Mouse (Mus musculus) MEL (cell line): Measurements from ENCODE around the gene Cd274. TPM values are rescaled to one million over a fixed set of nuclear protein-coding genes. Genes with fewer than 3 reads are reported as not detected.

Experiments
- DNase-seq: peaks from one replicate; pipeline ENCODE4 v3.0.0; 2011; ENCODE audit warnings: low read depth, low spot score
- H3K27ac ChIP-seq: 2 replicates; pipeline ENCODE4 v1.5.1; 2012; ENCODE audit warnings: low read depth, mild to moderate bottlenecking, control low read depth, low read length, moderate library complexity; ENCODE audit not compliant: control insufficient read depth
- H3K27me3 ChIP-seq, 2 experiments: fragments of 150-350 bp in 1 of 2; sonication (generic) in 1 of 2; 2 replicates each; pipeline ENCODE4 v1.6.1; 2012; ENCODE audit warnings: low read length in 2 of 2, mild to moderate bottlenecking in 2 of 2, improper control_type of control experiment in 1 of 2, moderate library complexity in 1 of 2; ENCODE audit not compliant: insufficient read depth in 2 of 2, control insufficient read depth in 1 of 2
- H3K36me3 ChIP-seq, 2 experiments: 2 replicates each; pipeline ENCODE4 v1.6.1; 2012 to 2014; ENCODE audit warnings: low read length in 2 of 2, improper control_type of control experiment in 1 of 2, inconsistent platforms in 1 of 2, mild to moderate bottlenecking in 1 of 2; ENCODE audit not compliant: insufficient read depth in 2 of 2, control insufficient read depth in 1 of 2
- H3K4me1 ChIP-seq, 2 experiments: fragments of 150-350 bp in 1 of 2; sonication (generic) in 1 of 2; 2 replicates each; pipeline ENCODE4 v1.6.1; 2012; ENCODE audit warnings: low read length in 2 of 2, improper control_type of control experiment in 1 of 2, mild to moderate bottlenecking in 1 of 2; ENCODE audit not compliant: insufficient read depth in 2 of 2, control insufficient read depth in 1 of 2
- H3K4me3 ChIP-seq, 2 experiments: fragments of 150-350 bp in 1 of 2; sonication (generic) in 1 of 2; 2 replicates each; pipeline ENCODE4 v1.5.1; 2012; ENCODE audit warnings: low read depth in 2 of 2, low read length in 2 of 2, mild to moderate bottlenecking in 2 of 2, moderate library complexity in 2 of 2, control low read depth in 1 of 2, improper control_type of control experiment in 1 of 2; ENCODE audit not compliant: control insufficient read depth in 1 of 2, insufficient read depth in 1 of 2
- H3K79me2 ChIP-seq: 2 replicates; pipeline ENCODE4 v1.6.1; 2012; ENCODE audit warnings: mild to moderate bottlenecking, low read length, moderate library complexity; ENCODE audit not compliant: control insufficient read depth, poor library complexity, insufficient read depth
- H3K9ac ChIP-seq: 2 replicates; pipeline ENCODE4 v1.6.1; 2012; ENCODE audit warnings: low read depth, mild to moderate bottlenecking, control low read depth, low read length, moderate library complexity; ENCODE audit not compliant: control insufficient read depth, poor library complexity, severe bottlenecking
- H3K9me3 ChIP-seq: fragments of 150-350 bp; sonication (generic); replicated peaks from 2 replicates; pipeline ENCODE4 v1.6.1; 2012; ENCODE audit warnings: mild to moderate bottlenecking, low read length, improper control_type of control experiment, moderate library complexity; ENCODE audit not compliant: insufficient read depth
- CHD1 ChIP-seq: IDR thresholded peaks from 2 replicates; pipeline ENCODE4 v1.6.1; 2012; ENCODE audit warnings: low read depth, mild to moderate bottlenecking, inconsistent platforms, low read length, improper control_type of control experiment
- CHD2 ChIP-seq: IDR thresholded peaks from 2 replicates; pipeline ENCODE4 v1.6.1; 2011; ENCODE audit warnings: low read length, improper control_type of control experiment
- CTCF ChIP-seq, 3 experiments: IDR thresholded peaks in 2 of 3; conservative IDR thresholded peaks in 1 of 3; 2 replicates each; pipeline ENCODE4 v1.5.1; 2011 to 2012; ENCODE audit warnings: low read length in 3 of 3, low read depth in 2 of 3, mild to moderate bottlenecking in 2 of 3, improper control_type of control experiment in 1 of 3, inconsistent platforms in 1 of 3, mixed read lengths in 1 of 3, moderate library complexity in 1 of 3; ENCODE audit not compliant: control insufficient read depth in 1 of 3, insufficient read depth in 1 of 3, poor library complexity in 1 of 3, severe bottlenecking in 1 of 3
- E2F4 ChIP-seq: IDR thresholded peaks from 2 replicates; pipeline ENCODE4 v1.6.1; 2011; ENCODE audit warnings: low read depth, low read length, improper control_type of control experiment, borderline replicate concordance
- EP300 ChIP-seq, 2 experiments: IDR thresholded peaks; 2 replicates each; pipeline ENCODE4 v1.6.1; 2011; ENCODE audit warnings: improper control_type of control experiment in 2 of 2, low read length in 2 of 2, low read depth in 1 of 2, mild to moderate bottlenecking in 1 of 2
- ETS1 ChIP-seq: IDR thresholded peaks from 2 replicates; pipeline ENCODE4 v1.6.1; 2012; ENCODE audit warnings: low read depth, mild to moderate bottlenecking, inconsistent platforms, low read length, improper control_type of control experiment, moderate library complexity
- GABPA ChIP-seq: IDR thresholded peaks from 2 replicates; pipeline ENCODE4 v1.6.1; 2012; ENCODE audit warnings: low read depth, mild to moderate bottlenecking, inconsistent platforms, low read length, improper control_type of control experiment, moderate library complexity
- GATA1 ChIP-seq: IDR thresholded peaks from 2 replicates; pipeline ENCODE4 v1.6.1; 2011; ENCODE audit warnings: low read depth, low read length, improper control_type of control experiment
- HCFC1 ChIP-seq: IDR thresholded peaks from 2 replicates; pipeline ENCODE4 v1.6.1; 2012; ENCODE audit warnings: low read depth, mild to moderate bottlenecking, inconsistent platforms, low read length, improper control_type of control experiment, moderate library complexity
- JUND ChIP-seq: IDR thresholded peaks from 2 replicates; pipeline ENCODE4 v1.6.1; 2011; ENCODE audit warnings: low read depth, mild to moderate bottlenecking, improper control_type of control experiment, low read length
- KAT2A ChIP-seq: conservative IDR thresholded peaks from 2 replicates; pipeline ENCODE4 v1.6.1; 2012; ENCODE audit warnings: low read depth, low read length, improper control_type of control experiment, inconsistent platforms
- MAFK ChIP-seq: IDR thresholded peaks from 2 replicates; pipeline ENCODE4 v1.6.1; 2011; ENCODE audit warnings: low read depth, mild to moderate bottlenecking, low read length, improper control_type of control experiment, borderline replicate concordance
- MAX ChIP-seq: IDR thresholded peaks from 2 replicates; pipeline ENCODE4 v1.6.1; 2011; ENCODE audit warnings: low read length, improper control_type of control experiment
- MEF2A ChIP-seq: IDR thresholded peaks from 2 replicates; pipeline ENCODE4 v1.6.1; 2014; ENCODE audit warnings: low read depth, mild to moderate bottlenecking, inconsistent platforms, low read length, improper control_type of control experiment; ENCODE audit not compliant: poor library complexity, insufficient replicate concordance, severe bottlenecking; ENCODE audit errors: extremely low read depth
- MXI1 ChIP-seq: IDR thresholded peaks from 2 replicates; pipeline ENCODE4 v1.6.1; 2011; ENCODE audit warnings: mild to moderate bottlenecking, low read depth, low read length, improper control_type of control experiment
- MYB ChIP-seq: IDR thresholded peaks from 2 replicates; pipeline ENCODE4 v1.6.1; 2011; ENCODE audit warnings: mild to moderate bottlenecking, low read depth, low read length, improper control_type of control experiment
- MYC ChIP-seq: IDR thresholded peaks from 2 replicates; pipeline ENCODE4 v1.6.1; 2011; ENCODE audit warnings: low read depth, mild to moderate bottlenecking, low read length, improper control_type of control experiment, moderate library complexity
- NRF1 ChIP-seq: IDR thresholded peaks from 2 replicates; pipeline ENCODE4 v1.6.1; 2014; ENCODE audit warnings: low read depth, mild to moderate bottlenecking, inconsistent platforms, low read length, improper control_type of control experiment, moderate library complexity; ENCODE audit not compliant: poor library complexity, insufficient read depth, severe bottlenecking
- POLR2A ChIP-seq, 2 experiments: IDR thresholded peaks; 2 replicates each; pipeline ENCODE4 v1.6.1; 2011 to 2012; ENCODE audit warnings: low read length in 2 of 2, mild to moderate bottlenecking in 2 of 2, control low read depth in 1 of 2, improper control_type of control experiment in 1 of 2, low read depth in 1 of 2, moderate library complexity in 1 of 2; ENCODE audit not compliant: control insufficient read depth in 1 of 2, insufficient read depth in 1 of 2, poor library complexity in 1 of 2
- RAD21 ChIP-seq: IDR thresholded peaks from 2 replicates; pipeline ENCODE4 v1.6.1; 2011; ENCODE audit warnings: mild to moderate bottlenecking, low read depth, low read length, improper control_type of control experiment
- SIN3A ChIP-seq: IDR thresholded peaks from 2 replicates; pipeline ENCODE4 v1.6.1; 2012; ENCODE audit warnings: low read length, improper control_type of control experiment, inconsistent platforms
- SMC3 ChIP-seq: IDR thresholded peaks from 2 replicates; pipeline ENCODE4 v1.6.1; 2011; ENCODE audit warnings: low read depth, low read length, improper control_type of control experiment
- TCF12 ChIP-seq: IDR thresholded peaks from 2 replicates; pipeline ENCODE4 v1.6.1; 2014; ENCODE audit warnings: low read depth, mild to moderate bottlenecking, inconsistent platforms, low read length, improper control_type of control experiment, moderate library complexity
- UBTF ChIP-seq: IDR thresholded peaks from 2 replicates; pipeline ENCODE4 v1.6.1; 2012; ENCODE audit warnings: low read depth, mild to moderate bottlenecking, inconsistent platforms, low read length, improper control_type of control experiment, moderate library complexity, borderline replicate concordance; ENCODE audit not compliant: insufficient read depth
- USF1 ChIP-seq: IDR thresholded peaks from 2 replicates; pipeline ENCODE4 v1.6.1; 2014; ENCODE audit warnings: low read depth, mild to moderate bottlenecking, inconsistent platforms, low read length, improper control_type of control experiment, moderate library complexity
- USF2 ChIP-seq, 2 experiments: IDR thresholded peaks; 2 replicates each; pipeline ENCODE4 v1.6.1; 2011 to 2012; ENCODE audit warnings: improper control_type of control experiment in 2 of 2, low read length in 2 of 2, borderline replicate concordance in 1 of 2, inconsistent platforms in 1 of 2, low read depth in 1 of 2, mild to moderate bottlenecking in 1 of 2; ENCODE audit not compliant: insufficient read depth in 1 of 2
- ZC3H11A ChIP-seq: IDR thresholded peaks from 2 replicates; pipeline ENCODE4 v1.6.1; 2012; ENCODE audit warnings: low read depth, mild to moderate bottlenecking, inconsistent platforms, low read length, improper control_type of control experiment
- ZKSCAN1 ChIP-seq: IDR thresholded peaks from 2 replicates; pipeline ENCODE4 v1.6.1; 2012; ENCODE audit warnings: low read depth, mild to moderate bottlenecking, inconsistent platforms, low read length, improper control_type of control experiment, moderate library complexity
- ZMIZ1 ChIP-seq: IDR thresholded peaks from 2 replicates; pipeline ENCODE4 v1.6.1; 2012; ENCODE audit warnings: low read depth, mild to moderate bottlenecking, inconsistent platforms, low read length, improper control_type of control experiment, moderate library complexity
- ZNF384 ChIP-seq: IDR thresholded peaks from 2 replicates; pipeline ENCODE4 v1.6.1; 2012; ENCODE audit warnings: low read depth, mild to moderate bottlenecking, inconsistent platforms, low read length, improper control_type of control experiment
- polyA plus RNA-seq, 2 experiments: library from polyadenylated mRNA; stranded (reverse) in 1 of 2; unstranded in 1 of 2; fragments of >175 nt in 1 of 2; fragments of >200 nt in 1 of 2; gene quantifications; 2 replicates each; pipeline versions ENCODE4 v1.2.1 to v1.2.4; 2012; ENCODE audit warnings: low replicate concordance in 2 of 2, low read depth in 1 of 2; ENCODE audit not compliant: insufficient read length in 2 of 2, insufficient read depth in 1 of 2, missing spikeins in 1 of 2
- total RNA-seq: library from RNA; depleted of rRNA; stranded (reverse); fragments of 300-350 nt; gene quantifications from 2 replicates; pipeline ENCODE4 v1.2.3, GENCODE M21; 2012

The Cd274 gene
- total and polyA plus RNA-seq, 3 experiments = 3.1 to 5.0 TPM; not detected in 1

DNA sequence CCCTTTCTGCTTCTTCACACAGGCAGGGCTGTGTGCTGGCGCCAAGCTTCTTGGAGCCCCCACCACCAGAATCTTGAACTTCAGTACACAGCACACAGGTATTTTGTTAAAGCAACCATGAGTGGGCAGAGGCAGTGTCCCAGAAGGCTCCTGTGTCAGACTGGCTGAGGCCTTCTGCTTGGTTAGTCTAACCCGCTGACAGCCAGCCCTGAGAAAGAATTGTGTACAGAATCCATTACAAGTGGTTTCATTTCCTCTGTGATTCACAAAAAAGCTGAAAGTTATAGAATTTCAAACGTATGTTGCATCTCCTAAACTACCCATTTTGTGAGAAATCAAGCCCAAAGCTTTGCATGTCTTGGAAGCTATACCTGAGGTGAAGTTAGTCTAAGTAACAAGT is 63.3 kb downstream of the Cd274 start:
- peaks cover 0 to 32% of the 10 kb centered on the region in 2 experiments; a peak in 2 of 4 replicates for H3K36me3 ChIP-seq
- H3K79me2 ChIP-seq = no peaks in the 10 kb centered on the region
- H3K4me3 ChIP-seq = peak overlapping the region; percentile 9 to 15; a peak in 3 of 4 replicates
- H3K9ac ChIP-seq = peak overlapping the region; percentile 41
- TF ChIP-seq USF1 (no peak), CHD2 (no peak), SIN3A (no peak), SMC3 (no peak), GABPA (no peak), CHD1 (peak; percentile 95; the same call in 1 of the 2 replicates), EP300 (IDR thresholded peaks at IDR 0.05; ENCODE audit: low read depth in 1 of 2, low read length in 2 of 2) (no peak), GATA1 (no peak)
- no peaks in the 10 kb centered on the region for H3K27me3 ChIP-seq
- peak overlapping the region; percentile 78 for H3K27ac ChIP-seq
- no peak for DNase-seq
- H3K4me1 ChIP-seq = peaks cover 24 to 36% of the 10 kb centered on the region in 2 experiments
- no peaks in the 10 kb centered on the region for H3K9me3 ChIP-seq

DNA sequence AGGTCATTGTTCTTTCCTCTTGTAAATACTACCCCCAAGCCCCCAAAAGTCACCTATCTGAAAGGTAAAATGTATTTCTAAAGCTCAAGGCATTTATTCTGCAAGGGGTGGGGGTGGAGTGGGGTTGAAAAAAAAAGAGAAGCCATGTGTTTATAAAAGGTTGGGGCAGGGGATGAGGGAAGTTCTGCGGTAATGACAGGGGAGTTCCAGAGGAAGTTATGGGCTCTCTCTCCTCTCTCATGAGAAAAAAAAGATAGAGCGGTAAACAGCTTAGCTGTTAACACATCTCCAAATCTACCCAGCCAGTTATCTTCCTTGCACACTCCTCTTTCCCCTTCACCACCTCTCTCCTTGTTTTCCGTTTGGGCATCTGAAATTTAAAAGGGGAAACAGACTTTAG is 63.7 kb downstream of the Cd274 start:
- H3K9me3 ChIP-seq = no peaks in the 10 kb centered on the region
- peak; percentile 98 for DNase-seq
- peaks cover 24 to 36% of the 10 kb centered on the region in 2 experiments for H3K4me1 ChIP-seq
- H3K27ac ChIP-seq = peak overlapping the region; percentile 78
- peaks cover 0 to 35% of the 10 kb centered on the region in 2 experiments; a peak in 2 of 4 replicates for H3K36me3 ChIP-seq
- H3K4me3 ChIP-seq = peak overlapping the region; percentile 9 to 15
- no peaks in the 10 kb centered on the region for H3K27me3 ChIP-seq
- H3K9ac ChIP-seq = peak overlapping the region; percentile 41
- H3K79me2 ChIP-seq = no peaks in the 10 kb centered on the region
- TF ChIP-seq TCF12 (peak; percentile 100), MXI1 (peak; percentile 99), MEF2A (peak; percentile 78; the same call in 1 of the 2 replicates), USF2 (IDR thresholded peaks at IDR 0.05; ENCODE audit: borderline replicate concordance in 1 of 2, insufficient read depth in 1 of 2, low read depth in 1 of 2, low read length in 2 of 2) (no peak), HCFC1 (peak; percentile 78), CHD1 (peak; percentile 97), ZKSCAN1 (peak; percentile 87; the same call in 1 of the 2 replicates), CHD2 (peak; percentile 91), ZC3H11A (peak; percentile 77), SMC3 (peak; percentile 47), RAD21 (peak; percentile 7; the same call in 1 of the 2 replicates), E2F4 (peak; percentile 75; the same call in 1 of the 2 replicates), UBTF (peak; percentile 96), JUND (peak; percentile 97), MAFK (peak; percentile 97), CTCF (IDR thresholded peaks at IDR 0.05 in 2 of 3, conservative IDR thresholded peaks at IDR 0.05 in 1 of 3; ENCODE audit: control insufficient read depth in 1 of 3, insufficient read depth in 1 of 3, low read depth in 2 of 3, low read length in 3 of 3, poor library complexity in 1 of 3, severe bottlenecking in 1 of 3) (no peak), MAX (peak; percentile 97), KAT2A (peak; percentile 22; the same call in 1 of the 2 replicates), ETS1 (peak; percentile 100), GABPA (no peak), MYC (peak; percentile 99), MYB (peak; percentile 95), USF1 (peak; percentile 61; the same call in 1 of the 2 replicates), ZMIZ1 (no peak; the same call in 1 of the 2 replicates), GATA1 (peak; percentile 100), ZNF384 (peak; percentile 100), POLR2A (IDR thresholded peaks at IDR 0.05; ENCODE audit: control insufficient read depth in 1 of 2, insufficient read depth in 1 of 2, low read depth in 1 of 2, low read length in 2 of 2, poor library complexity in 1 of 2) (peak in 1 of 2 experiments; percentile 41; a peak in 2 of 4 replicates), NRF1 (no peak)
